Mouse (Mus musculus) C2C12 (cell line): ENCODE data around the gene Ctso.

Experiments
- CTCF ChIP-seq: IDR thresholded peaks from one replicate; pipeline ENCODE4 v1.5.1; 2011; ENCODE audit not compliant: control insufficient read depth, insufficient read depth, insufficient read length
- FOSL1 ChIP-seq: IDR thresholded peaks from one replicate; pipeline ENCODE4 v1.8.0; 2011; ENCODE audit warnings: mild to moderate bottlenecking, low read length; ENCODE audit not compliant: poor library complexity, insufficient read depth, severe bottlenecking
- MAX ChIP-seq: IDR thresholded peaks from one replicate; pipeline ENCODE4 v1.6.1; 2011; ENCODE audit warnings: mild to moderate bottlenecking, control low read depth
- USF1 ChIP-seq: IDR thresholded peaks from one replicate; pipeline ENCODE4 v1.6.1; 2011; ENCODE audit warnings: low read depth, mild to moderate bottlenecking, control low read depth, moderate library complexity

DNA sequence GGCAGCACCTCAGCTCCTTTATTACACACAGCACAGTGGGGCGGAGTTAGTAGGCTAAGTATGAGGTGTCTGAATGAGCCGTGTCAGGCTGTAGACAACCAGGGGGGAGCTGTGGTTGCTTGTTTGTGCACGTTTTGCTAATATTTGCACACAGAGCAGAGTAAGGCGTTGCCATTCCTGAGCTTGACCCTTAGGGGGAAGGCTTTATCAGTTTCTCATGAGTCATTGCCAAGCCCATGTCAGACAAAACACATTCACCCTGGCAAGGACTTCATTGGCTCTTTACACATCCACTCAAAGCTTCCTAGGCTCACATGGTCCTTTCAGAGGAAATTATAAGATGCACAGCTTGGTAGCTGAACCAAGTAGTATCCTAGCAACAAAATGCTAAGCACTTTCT is 9.5 kb upstream of the Ctso start:
- TF ChIP-seq CTCF (no peak), USF1 (no peak), MAX (no peak), FOSL1 (no peak)
